In genomic region chr1:157055288-157055831, GRCm38 (mm10) we compare ENCODE assay signal across 10 mouse cellular contexts. TPM values are rescaled to one million over a fixed set of nuclear protein-coding genes. Genes with fewer than 3 reads are reported as not detected.
A peak's percentile ranks its signal among the peaks of the same experiment; 100 is the strongest.
DNase-seq lines count a peak whose midpoint lies in the region; ATAC-seq and TF ChIP-seq lines count a peak whose summit lies in the region.
"Had no signal": no experiment of that assay in that cellular context is flagged by ENCODE, and none has a peak within 500 bp of the region (broad histone marks: within the 10 kb centered on the region; RNA-seq: fewer than 3 reads in every experiment).

No protein-coding gene starts in this region.

- TF ChIP-seq POLR2A in lung, adult 2 months (IDR thresholded peaks at IDR 0.05; ENCODE audit: borderline replicate concordance, extremely low read depth, low read depth, low read length): no peak

- no peaks in the 10 kb centered on the region for H3K36me3 ChIP-seq in lung, embryonic 15.5 days
- no peaks in the 10 kb centered on the region for H3K36me3 ChIP-seq in forebrain, embryonic 12.5 days (replicated peaks)
- H3K36me3 ChIP-seq in liver, embryonic 12.5 days: no peaks in the 10 kb centered on the region
- no peaks in the 10 kb centered on the region for H3K36me3 ChIP-seq in neural tube, embryonic 15.5 days

- peaks cover 14% of the 10 kb centered on the region for H3K4me1 ChIP-seq in lung, embryonic 15.5 days
- no peaks in the 10 kb centered on the region for H3K4me1 ChIP-seq in lung, adult 2 months (ENCODE audit: control insufficient read depth, insufficient read depth, low read length)
- peaks cover 29% of the 10 kb centered on the region for H3K4me1 ChIP-seq in forebrain, embryonic 12.5 days
- peaks cover 31% of the 10 kb centered on the region for H3K4me1 ChIP-seq in liver, embryonic 12.5 days
- peaks cover 15% of the 10 kb centered on the region for H3K4me1 ChIP-seq in neural tube, embryonic 15.5 days

- TF ChIP-seq CTCF in lung, adult 2 months (IDR thresholded peaks at IDR 0.05; ENCODE audit: insufficient read depth, low read length): no peak

- WGBS in lung, embryonic 15.5 days: 39% methylated on average over 11 of the region's 11 CpGs
- 41% methylated on average over 11 of the region's 11 CpGs for WGBS in lung, adult 2 months
- 17% methylated on average over 11 of the region's 11 CpGs for WGBS in forebrain, embryonic 12.5 days
- WGBS in liver, embryonic 12.5 days (ENCODE audit: insufficient replicate concordance): 31% methylated on average over 11 of the region's 11 CpGs
- 20% methylated on average over 11 of the region's 11 CpGs for WGBS in neural tube, embryonic 15.5 days

- no peak overlapping the region for H3K9ac ChIP-seq in lung, embryonic 15.5 days
- no peak overlapping the region for H3K9ac ChIP-seq in forebrain, embryonic 12.5 days
- H3K9ac ChIP-seq in liver, embryonic 12.5 days: peak overlapping the region; percentile 10; the same call in 1 of the 2 replicates
- H3K9ac ChIP-seq in neural tube, embryonic 15.5 days (replicated peaks): no peak overlapping the region

- H3K27me3 ChIP-seq in lung, embryonic 15.5 days: no peaks in the 10 kb centered on the region
- 0 out of 2 replicates have a peak, but pooled peaks cover 6% of the 10 kb centered on the region for H3K27me3 ChIP-seq in forebrain, embryonic 12.5 days
- no peaks in the 10 kb centered on the region for H3K27me3 ChIP-seq in liver, embryonic 12.5 days (replicated peaks)
- H3K27me3 ChIP-seq in neural tube, embryonic 15.5 days (replicated peaks): no peaks in the 10 kb centered on the region

- peak; percentile 63; the same call in 1 of the 2 replicates for ATAC-seq in lung, embryonic 15.5 days (ENCODE audit: borderline replicate concordance, extremely low read depth, low FRiP score, low TSS enrichment)
- ATAC-seq in forebrain, embryonic 12.5 days (ENCODE audit: low FRiP score): peak; percentile 70
- ATAC-seq in liver, embryonic 12.5 days: peak; percentile 95
- ATAC-seq in neural tube, embryonic 15.5 days (ENCODE audit: low FRiP score): peak; percentile 81

- no peaks in the 10 kb centered on the region for H3K9me3 ChIP-seq in lung, embryonic 15.5 days
- no peaks in the 10 kb centered on the region for H3K9me3 ChIP-seq in forebrain, embryonic 12.5 days
- H3K9me3 ChIP-seq in liver, embryonic 12.5 days (replicated peaks): no peaks in the 10 kb centered on the region
- no peaks in the 10 kb centered on the region for H3K9me3 ChIP-seq in neural tube, embryonic 15.5 days (replicated peaks)

- DNase-seq in lung, adult 2 months: no peak
- no peak for DNase-seq in layer of hippocampus, postnatal 10 days (ENCODE audit: low spot score in 2 of 2)
- DNase-seq in spleen, postnatal 4 days (ENCODE audit: low spot score in 2 of 2): no peak
- DNase-seq: cerebellum, adult 11-12 months had no signal

- H3K27ac ChIP-seq in lung, embryonic 15.5 days: peak overlapping the region; percentile 64
- peak overlapping the region; percentile 86 for H3K27ac ChIP-seq in forebrain, embryonic 12.5 days
- peak overlapping the region; percentile 82 for H3K27ac ChIP-seq in liver, embryonic 12.5 days
- H3K27ac ChIP-seq in neural tube, embryonic 15.5 days (replicated peaks): peak overlapping the region; percentile 83

- H3K4me3 ChIP-seq in lung, embryonic 15.5 days: no peak overlapping the region
- H3K4me3 ChIP-seq in lung, adult 2 months (replicated peaks; ENCODE audit: extremely low read depth, low read depth, low read length): no peak overlapping the region
- H3K4me3 ChIP-seq in forebrain, embryonic 12.5 days (replicated peaks): no peak overlapping the region
- H3K4me3 ChIP-seq in liver, embryonic 12.5 days: no peak overlapping the region
- no peak overlapping the region for H3K4me3 ChIP-seq in neural tube, embryonic 15.5 days (replicated peaks)

- no peak overlapping the region for H3K4me2 ChIP-seq in lung, embryonic 15.5 days
- H3K4me2 ChIP-seq in forebrain, embryonic 12.5 days: peak overlapping the region; percentile 36
- peak overlapping the region; percentile 48 for H3K4me2 ChIP-seq in liver, embryonic 12.5 days
- peak overlapping the region; percentile 34 for H3K4me2 ChIP-seq in neural tube, embryonic 15.5 days

RNA-seq across cellular contexts. Expression of gene Tex35, which starts 53.1 kb away (rescaled TPM):
- polyA plus RNA-seq in lung, embryonic 15.5 days (2015; fragmentation: Nextera tagmentation; extraction: Ambion mirVana): not detected in 2 replicates
- 0.15 TPM in 1 of 2 replicates, not detected in the other for polyA plus RNA-seq in lung, adult 2 months (2012; rRNA removed)
- polyA plus RNA-seq in forebrain, embryonic 12.5 days (2016; fragmentation: Nextera tagmentation; extraction: Ambion mirVana): not detected in 2 replicates
- polyA plus RNA-seq in liver, embryonic 12.5 days (2016; fragmentation: Nextera tagmentation; extraction: Ambion mirVana): not detected in 2 replicates
- polyA plus RNA-seq in neural tube, embryonic 15.5 days (2015; fragmentation: Nextera tagmentation; extraction: Ambion mirVana): not detected in 2 replicates
- total RNA-seq in layer of hippocampus, postnatal 10 days (2021): not detected
- total RNA-seq: gastrocnemius, adult 18-20 months had no signal
- polyA plus RNA-seq: small intestine, adult 2 months had no signal
